Mouse (Mus musculus): ENCODE results near the gene Ndufv3.

DNA sequence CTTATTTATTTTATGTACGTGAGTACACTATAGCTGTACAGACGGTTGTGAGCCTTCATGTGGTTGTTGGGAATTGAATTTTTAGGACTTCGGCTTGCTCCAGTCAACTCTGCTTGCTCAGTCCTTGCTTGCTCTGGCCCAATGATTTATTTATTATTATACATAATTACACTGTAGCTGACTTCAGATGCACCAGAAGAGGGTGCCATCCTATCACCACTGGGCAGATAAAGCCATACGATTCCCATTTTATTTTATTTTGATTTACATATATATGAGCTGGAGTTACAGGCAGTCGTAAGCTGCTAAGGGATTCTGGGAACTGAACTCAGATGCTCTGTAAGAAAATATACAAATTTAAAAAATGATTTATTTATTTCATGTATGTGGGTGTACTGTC lies 51.8 kb downstream of the Ndufv3 start:
- TF ChIP-seq CTCF (IDR thresholded peaks at IDR 0.05; ENCODE audit: low read depth, low read length) = no peak
- no peak for TF ChIP-seq POLR2A (IDR thresholded peaks at IDR 0.05; ENCODE audit: extremely low read depth, insufficient read depth, low read length)
